ENCODE assay signal across 8 mouse cellular contexts in the genomic region with DNA sequence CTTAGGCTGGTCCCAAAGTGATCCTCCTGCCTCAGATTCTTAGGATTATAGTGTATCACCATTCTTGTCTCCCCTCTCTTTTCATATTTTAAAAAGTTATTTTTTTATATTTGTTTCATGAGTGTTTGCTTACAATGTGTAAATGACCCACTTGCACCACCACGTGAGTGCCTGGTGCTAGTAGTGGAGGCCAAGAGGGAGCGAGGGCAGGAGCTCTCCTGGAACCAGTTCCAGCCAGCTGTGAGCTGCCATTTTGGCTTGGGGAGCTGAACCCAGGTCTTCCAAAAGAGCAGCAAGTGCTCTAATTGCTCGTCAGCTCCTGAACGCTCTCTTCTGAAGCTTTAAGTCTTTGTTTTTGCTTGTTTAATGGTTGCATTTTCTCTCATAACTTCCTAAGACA. TPM values are rescaled to one million over a fixed set of nuclear protein-coding genes. Genes with fewer than 3 reads are reported as not detected.
A peak's percentile ranks its signal among the peaks of the same experiment; 100 is the strongest.
DNase-seq lines count a peak whose midpoint lies in the region; ATAC-seq and TF ChIP-seq lines count a peak whose summit lies in the region.

No protein-coding gene starts in this region.

- peak; percentile 20 for DNase-seq in CD4-positive, CD25-positive, alpha-beta regulatory T cell, adult 2 months (ENCODE audit: low read depth, low spot score)
- DNase-seq in NIH3T3 (ENCODE audit: low read depth), result peak; percentile 13
- DNase-seq in liver, embryonic 14.5 days (ENCODE audit: low read depth in 3 of 3, low spot score in 3 of 3), result no peak
- DNase-seq in ovary, postnatal 10 days (ENCODE audit: low spot score), result no peak
- no peak for DNase-seq in frontal cortex, postnatal 25 days (ENCODE audit: low spot score in 2 of 2)

- H3K4me2 ChIP-seq in hindbrain, embryonic 13.5 days, result peak overlapping the region; percentile 71
- H3K4me2 ChIP-seq in liver, embryonic 14.5 days (ENCODE audit: low read depth), result peak overlapping the region; percentile 88
- peak overlapping the region; percentile 63 for H3K4me2 ChIP-seq in stomach, embryonic 15.5 days

- ATAC-seq in CD4-positive, CD25-positive, alpha-beta regulatory T cell, adult 4 months, result no peak
- no peak for ATAC-seq in hindbrain, embryonic 13.5 days (ENCODE audit: low FRiP score)
- ATAC-seq in liver, embryonic 14.5 days (ENCODE audit: insufficient read depth), result no peak
- no peak for ATAC-seq in stomach, embryonic 15.5 days (ENCODE audit: insufficient read depth, low FRiP score, low read depth)

- H3K27ac ChIP-seq in hindbrain, embryonic 13.5 days, result no peak overlapping the region
- H3K27ac ChIP-seq in liver, embryonic 14.5 days, result no peak overlapping the region; the same call in 1 of the 2 replicates
- no peak overlapping the region for H3K27ac ChIP-seq in stomach, embryonic 15.5 days

- H3K9me3 ChIP-seq in hindbrain, embryonic 13.5 days, result no peaks in the 10 kb centered on the region
- H3K9me3 ChIP-seq in liver, embryonic 14.5 days (ENCODE audit: control insufficient read depth, low read length), result no peaks in the 10 kb centered on the region
- H3K9me3 ChIP-seq in stomach, embryonic 15.5 days, result no peaks in the 10 kb centered on the region

- peak overlapping the region; percentile 95; the same call in 1 of the 2 replicates for H3K9ac ChIP-seq in hindbrain, embryonic 13.5 days
- H3K9ac ChIP-seq in liver, embryonic 14.5 days (replicated peaks), result peak overlapping the region; percentile 99
- no peak overlapping the region for H3K9ac ChIP-seq in stomach, embryonic 15.5 days

- no peak for TF ChIP-seq CTCF in liver, embryonic 14.5 days (IDR thresholded peaks at IDR 0.05; ENCODE audit: low read depth)

- WGBS in hindbrain, embryonic 13.5 days, result 71% methylated on average over 4 of the region's 4 CpGs
- WGBS in liver, embryonic 14.5 days (ENCODE audit: insufficient replicate concordance), result 67% methylated on average over 4 of the region's 4 CpGs
- WGBS in stomach, embryonic 15.5 days, result 68% methylated on average over 4 of the region's 4 CpGs

- no peaks in the 10 kb centered on the region for H3K27me3 ChIP-seq in hindbrain, embryonic 13.5 days
- no peaks in the 10 kb centered on the region for H3K27me3 ChIP-seq in liver, embryonic 14.5 days (ENCODE audit: control insufficient read depth, insufficient read depth, low read length)
- H3K27me3 ChIP-seq in stomach, embryonic 15.5 days (replicated peaks), result no peaks in the 10 kb centered on the region

- peaks cover 39% of the 10 kb centered on the region for H3K4me1 ChIP-seq in hindbrain, embryonic 13.5 days (replicated peaks)
- peaks cover 18 to 25% of the 10 kb centered on the region in 2 experiments for H3K4me1 ChIP-seq in liver, embryonic 14.5 days (replicated peaks; ENCODE audit: control insufficient read depth in 2 of 2, insufficient read depth in 2 of 2, low read length in 1 of 2)
- H3K4me1 ChIP-seq in stomach, embryonic 15.5 days, result peaks cover 9% of the 10 kb centered on the region; the same call in 1 of the 2 replicates

- H3K4me3 ChIP-seq in hindbrain, embryonic 13.5 days, result peak overlapping the region; percentile 74
- H3K4me3 ChIP-seq in liver, embryonic 14.5 days (ENCODE audit: insufficient read depth in 1 of 2, low read depth in 2 of 2, low read length in 2 of 2), result peak overlapping the region; percentile 18 to 89; a peak in 3 of 4 replicates
- no peak overlapping the region for H3K4me3 ChIP-seq in stomach, embryonic 15.5 days (replicated peaks)

- TF ChIP-seq EP300 in liver, embryonic 14.5 days (IDR thresholded peaks at IDR 0.05; ENCODE audit: low read depth), result no peak

- no peaks in the 10 kb centered on the region for H3K36me3 ChIP-seq in hindbrain, embryonic 13.5 days
- no peaks in the 10 kb centered on the region for H3K36me3 ChIP-seq in liver, embryonic 14.5 days (replicated peaks; ENCODE audit: control insufficient read depth, insufficient read depth, low read depth)
- no peaks in the 10 kb centered on the region for H3K36me3 ChIP-seq in stomach, embryonic 15.5 days

RNA-seq across cellular contexts. Expression of a gene that starts 3.6 kb away (rescaled TPM):
- polyA plus RNA-seq in CD4-positive, CD25-positive, alpha-beta regulatory T cell, adult 4 months (2017; shearing (Covaris generic)), result 10 to 100 TPM; 13.9 to 27.5 TPM
- polyA plus RNA-seq in hindbrain, embryonic 13.5 days (2015; fragmentation: Nextera tagmentation; extraction: Ambion mirVana), result 89.6 and 97.2 TPM in 2 replicates
- 21.5 and 31.3 TPM in 2 replicates for polyA plus RNA-seq in liver, embryonic 14.5 days (2012; rRNA removed)
- 40.6 and 50.6 TPM in 2 replicates for polyA plus RNA-seq in liver, embryonic 14.5 days (2014; fragmentation: Nextera tagmentation; extraction: Ambion mirVana)
- 78.9 and 80.0 TPM in 2 replicates for polyA plus RNA-seq in stomach, embryonic 15.5 days (2015; fragmentation: Nextera tagmentation; extraction: Ambion mirVana)

Comparison
In these comparisons a context has a peak if more than half of its experiments do, and no peak if none do; other contexts are left out.
1. DNase-seq: peak in CD4-positive, CD25-positive, alpha-beta regulatory T cell, adult 2 months (single experiment) and NIH3T3 (single experiment); none in liver, embryonic 14.5 days (0 of 3), ovary, postnatal 10 days (single experiment) and frontal cortex, postnatal 25 days (0 of 2).
2. Peak in every context shown above with its lines, with median percentiles within 50 percentile points of each other: H3K4me2 ChIP-seq.